Mouse (Mus musculus) kidney, postnatal 36 days (tissue): ENCODE results near the gene P2ry4.

Experiments used
- DNase-seq, 2 experiments: peaks; one replicate each; pipeline ENCODE4 v3.0.0; 2021 to 2022; ENCODE audit warnings: mixed read lengths in 2 of 2

Gene P2ry4

DNA sequence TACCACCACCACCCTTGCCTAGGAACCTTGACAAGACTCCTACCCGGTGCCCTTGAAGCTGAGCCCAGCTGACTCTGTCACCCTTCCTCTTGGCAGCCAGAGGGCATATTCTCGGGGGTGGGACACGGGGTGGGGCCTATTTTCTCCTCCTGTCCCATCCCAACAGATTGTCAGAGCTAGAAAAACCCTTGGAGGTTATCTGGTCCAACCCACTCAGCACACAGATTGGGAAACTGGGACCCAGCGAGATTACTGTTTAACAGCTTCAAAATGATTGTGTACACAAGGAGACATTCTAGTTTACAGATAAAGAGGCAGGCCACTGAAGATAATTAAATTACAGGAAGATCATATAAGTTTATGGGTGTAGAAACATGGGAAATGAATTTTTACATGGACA, at the start of gene P2ry4:
Gene P2ry4 (minus strand): TSS at position 79 of the 400 bp plus-strand sequence.
- no peak for DNase-seq

DNA sequence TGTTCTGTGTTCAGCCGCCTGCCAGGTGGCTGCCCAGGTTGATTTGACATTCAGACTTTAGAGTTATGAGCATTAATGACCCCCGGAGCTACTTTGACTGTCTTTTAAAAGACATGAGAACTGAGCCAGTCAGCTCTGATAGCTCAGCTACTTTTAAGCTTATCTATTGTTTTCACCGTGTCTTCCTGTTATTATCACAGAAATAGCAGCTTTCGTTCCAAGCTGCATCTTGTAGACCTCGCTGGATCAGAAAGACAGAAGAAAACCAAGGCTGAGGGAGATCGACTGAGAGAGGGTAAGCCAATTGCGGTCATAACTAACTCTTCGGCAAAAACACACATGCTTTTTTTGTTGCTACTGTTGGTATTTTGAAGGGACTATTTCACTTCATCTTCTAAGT, 43.8 kb upstream of the P2ry4 start:
- DNase-seq: no peak

DNA sequence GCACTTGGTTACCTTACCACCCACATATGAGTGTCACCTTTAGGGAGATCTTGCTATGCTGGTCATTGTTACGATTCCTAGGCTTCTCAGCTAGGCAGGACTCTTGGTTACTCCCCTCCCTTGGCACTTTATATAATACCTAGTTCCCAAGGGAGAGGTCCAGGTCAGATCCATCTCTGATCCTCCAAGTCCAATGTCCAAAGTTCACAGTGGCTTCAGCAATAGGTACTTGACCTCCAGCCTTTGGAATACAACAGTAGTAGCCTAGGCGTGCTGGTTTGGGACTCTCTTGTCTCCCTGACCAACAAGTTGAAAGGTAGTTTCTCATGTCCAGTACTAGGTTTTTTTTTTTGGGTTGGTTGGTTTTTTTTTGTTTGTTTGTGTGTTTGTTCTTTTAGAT, 34.4 kb upstream of the P2ry4 start:
- peak; percentile 9 to 41 for DNase-seq

DNA sequence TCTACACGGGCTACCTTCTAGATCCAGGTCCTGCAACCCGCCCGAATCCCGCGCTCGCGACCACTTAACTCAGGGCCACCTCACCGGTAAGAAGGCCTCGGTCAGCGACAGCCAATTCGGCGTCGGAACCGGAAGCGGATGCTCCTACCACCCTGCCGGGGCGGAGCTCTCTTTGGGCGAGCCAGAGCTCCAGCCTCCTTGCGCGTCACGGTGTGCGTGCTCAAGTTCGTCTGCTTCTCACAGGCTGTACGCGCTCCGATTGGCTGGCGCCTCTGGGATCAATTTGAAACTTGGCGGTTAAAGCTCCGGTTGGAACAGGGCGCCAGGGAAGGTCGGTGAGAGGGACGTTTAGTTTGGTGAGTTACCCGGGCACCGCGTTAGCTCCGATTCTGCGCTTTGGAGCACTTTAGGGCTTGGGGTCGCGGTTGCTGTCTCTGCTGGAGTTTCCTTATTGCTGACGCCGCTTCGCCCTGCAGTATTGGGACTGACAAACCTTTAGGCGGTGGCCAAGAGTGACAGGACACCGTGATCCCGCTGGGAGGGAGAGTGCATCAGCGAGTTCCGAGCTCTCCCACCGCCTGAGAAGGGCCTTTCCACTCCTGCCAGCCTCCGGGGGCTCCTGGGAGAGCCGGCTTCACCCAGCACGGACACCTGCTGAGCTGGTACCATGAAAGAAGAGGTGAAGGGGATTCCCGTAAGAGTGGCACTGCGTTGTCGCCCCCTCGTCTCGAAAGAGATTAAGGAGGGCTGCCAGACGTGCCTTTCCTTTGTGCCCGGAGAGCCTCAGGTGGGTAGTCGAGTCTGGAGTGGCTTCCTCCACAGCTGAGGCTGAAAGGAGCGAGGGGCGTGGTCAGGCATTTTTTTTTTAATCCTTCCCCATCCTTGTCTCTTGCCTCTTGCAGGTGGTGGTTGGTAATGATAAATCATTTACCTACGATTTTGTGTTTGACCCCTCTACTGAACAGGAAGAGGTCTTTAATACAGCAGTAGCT, 31.4 kb upstream of the P2ry4 start, which contains the start of gene Pdzd11:
Gene Pdzd11 (minus strand): TSS at position 767 of the 992 bp plus-strand sequence.
- peak; percentile 93 to 95 for DNase-seq

DNA sequence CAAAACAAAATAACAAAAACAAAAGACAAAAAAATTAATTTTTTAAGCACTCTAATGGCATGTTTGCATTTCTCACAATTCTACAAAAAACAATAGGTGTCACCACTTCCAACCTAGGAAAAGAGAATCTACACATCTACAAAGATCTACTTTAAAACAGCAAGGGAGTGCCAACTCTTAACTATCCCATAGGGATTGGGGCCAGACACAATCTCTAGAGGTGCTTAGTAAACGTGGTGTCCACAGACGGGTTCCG, 30.8 kb upstream of the P2ry4 start, which contains the start of gene Kif4:
Gene Kif4 (plus strand): TSS at position 192 of the 256 bp plus-strand sequence.
- DNase-seq: no peak

DNA sequence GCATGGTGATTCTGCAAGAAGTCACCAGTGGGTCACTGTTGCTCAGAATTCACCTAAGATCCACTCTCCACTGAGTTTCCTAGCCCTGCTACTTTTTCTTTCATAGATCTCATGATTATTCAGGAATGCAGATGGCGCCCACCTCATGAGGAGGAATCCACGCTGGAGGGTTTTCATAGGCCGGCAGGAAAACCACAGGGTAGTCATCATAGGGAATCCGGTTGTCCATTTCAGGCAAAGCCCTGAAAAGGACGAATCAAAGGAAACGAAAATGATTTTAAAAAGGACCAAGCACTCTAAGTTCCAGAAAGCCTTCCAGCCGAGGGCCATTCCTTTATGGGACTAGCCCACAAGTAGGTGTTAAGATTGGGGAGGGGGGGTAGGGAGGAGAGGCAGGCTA, 30.5 kb upstream of the P2ry4 start:
- DNase-seq: no peak

DNA sequence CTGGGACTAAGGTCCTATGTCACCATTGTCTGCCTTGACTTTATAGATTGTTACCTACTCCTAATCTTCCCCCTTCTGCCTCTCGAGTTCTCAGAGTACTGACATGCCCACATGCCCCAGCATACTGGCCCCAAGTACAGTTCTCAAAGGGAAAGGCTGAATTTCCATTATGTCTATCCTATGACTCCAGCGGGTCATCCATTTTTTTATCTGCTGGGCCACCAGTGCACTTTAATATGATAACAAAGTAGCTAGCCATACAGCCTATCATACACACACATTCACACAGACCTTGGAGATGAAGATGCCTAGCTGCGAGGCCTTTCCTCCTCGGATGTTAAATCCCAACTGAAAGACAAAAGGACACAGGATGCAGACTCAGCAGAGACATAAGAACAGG, 29.6 kb upstream of the P2ry4 start:
- DNase-seq: no peak

DNA sequence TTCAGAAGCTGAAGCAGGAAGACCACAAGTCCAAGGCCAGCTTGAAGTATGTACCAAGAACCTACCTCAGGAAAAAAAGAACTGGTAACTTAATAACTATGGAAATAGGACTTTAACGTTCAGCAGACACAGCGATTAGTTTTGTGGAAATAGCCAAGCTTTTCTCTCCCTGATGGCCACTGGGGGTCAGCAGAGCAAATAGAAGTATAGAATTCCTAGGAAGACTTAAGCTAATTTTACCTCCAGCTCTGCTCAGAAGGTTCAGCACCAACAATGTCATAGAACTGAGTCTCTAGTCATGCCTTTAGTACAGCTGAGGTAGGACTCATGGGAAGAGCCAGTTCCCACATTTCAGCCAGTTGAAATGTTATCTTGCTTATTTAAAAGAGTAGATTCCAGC, 26.7 kb upstream of the P2ry4 start:
- peak; percentile 26 to 44 for DNase-seq

DNA sequence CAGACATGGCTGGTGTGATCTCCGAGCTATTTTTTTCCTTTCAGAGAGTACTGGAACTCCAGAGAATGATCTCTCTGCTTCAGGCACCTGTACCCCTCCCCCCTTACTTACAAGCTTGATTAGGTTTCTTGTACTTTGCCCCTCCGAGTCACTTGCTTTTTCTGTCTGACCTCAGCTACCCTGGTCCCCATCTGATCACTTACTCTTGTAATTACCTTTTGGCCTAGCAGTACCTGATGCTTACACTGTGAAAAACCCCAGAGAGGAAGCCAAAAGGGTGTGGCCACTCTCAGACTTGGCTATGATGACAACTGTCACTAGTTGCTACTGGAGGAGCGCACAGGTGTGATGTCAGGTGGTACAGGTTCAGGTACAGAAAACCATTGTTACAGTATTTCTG, 23.8 kb upstream of the P2ry4 start:
- DNase-seq: peak in 1 of 2 experiments; percentile 8

DNA sequence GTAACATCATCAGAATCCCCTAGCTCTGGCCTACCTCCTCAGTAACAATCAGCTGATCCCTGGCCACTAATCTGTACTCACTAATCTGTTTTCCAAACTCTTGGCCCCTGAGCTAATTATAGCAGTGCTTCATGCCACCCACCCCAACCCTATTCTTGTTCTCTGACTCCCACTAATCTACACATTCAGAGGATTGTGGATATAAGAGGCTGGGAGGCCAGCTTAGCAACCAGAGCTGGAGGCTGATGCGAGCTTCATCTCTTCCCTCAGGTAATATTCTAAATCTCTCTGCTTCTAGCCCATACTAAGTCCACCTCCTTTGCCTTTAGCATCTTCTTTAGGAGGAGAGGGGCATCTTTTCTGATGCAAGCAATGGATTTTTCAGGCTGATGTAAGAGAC, 10.6 kb upstream of the P2ry4 start, which contains the start of gene Arr3:
Gene Arr3 (plus strand): TSS at position 184 of the 400 bp plus-strand sequence.
- DNase-seq: no peak

DNA sequence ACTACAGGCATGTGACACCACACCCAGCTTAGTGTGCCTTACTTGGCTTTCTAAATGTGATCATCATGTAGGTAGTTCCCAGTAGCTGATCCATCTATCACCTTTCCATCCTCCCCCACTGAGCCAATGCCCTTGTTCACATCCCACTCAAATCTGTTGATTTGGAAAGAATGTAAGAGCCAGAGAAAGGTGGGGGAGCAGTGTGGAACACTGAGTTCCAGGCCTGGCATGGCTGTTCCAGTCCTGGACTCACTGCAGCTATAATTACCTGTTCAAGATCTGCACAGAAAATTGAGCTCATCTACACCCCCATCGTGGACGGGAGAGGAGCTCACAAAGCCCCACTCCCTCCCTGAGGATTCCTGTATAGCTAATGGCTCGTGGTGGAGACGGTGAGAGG, 5.1 kb upstream of the P2ry4 start:
- no peak for DNase-seq

DNA sequence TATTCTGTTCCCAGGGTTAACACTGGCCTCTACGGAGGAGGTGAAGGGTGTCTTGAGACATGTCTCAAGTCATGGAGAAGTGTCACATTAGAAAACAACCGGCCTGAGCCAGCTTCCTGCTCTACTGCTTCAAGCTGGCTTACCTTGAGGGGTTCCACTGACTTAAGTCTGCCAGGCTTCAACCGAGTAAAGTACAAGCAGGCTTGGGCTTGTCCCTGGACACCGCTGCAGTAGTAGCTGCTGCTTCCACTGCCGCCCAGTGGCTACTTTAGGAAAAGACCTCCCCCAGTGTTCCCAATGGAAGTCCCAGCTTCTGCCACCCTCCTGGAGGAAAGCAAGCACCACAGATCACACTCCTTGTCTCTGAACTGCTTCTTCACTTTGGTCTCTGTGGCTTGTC, 2.8 kb upstream of the P2ry4 start:
- peak; percentile 49 to 76 for DNase-seq

DNA sequence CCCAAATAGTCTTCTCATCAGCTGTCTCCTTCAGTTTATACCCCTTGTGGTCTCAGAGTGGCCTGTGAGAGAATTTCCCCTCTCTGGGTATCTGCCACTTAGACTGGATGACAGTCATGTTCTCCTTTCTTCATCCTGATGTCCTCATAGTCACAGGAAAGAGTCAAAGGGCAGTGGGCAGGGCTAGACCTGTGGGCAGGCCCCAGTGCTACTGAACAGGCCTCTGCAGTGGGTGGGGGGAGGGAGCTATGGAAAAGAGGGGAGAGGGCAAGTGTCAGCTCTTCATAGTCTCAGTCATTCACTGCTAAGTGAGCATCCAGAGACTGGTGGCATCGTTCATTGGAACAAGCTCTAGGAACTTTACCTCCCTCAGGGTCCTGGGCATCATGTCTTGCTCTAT, 22.7 kb downstream of the P2ry4 start, which contains the start of gene Awat1:
Gene Awat1 (plus strand): TSS at position 301 of the 400 bp plus-strand sequence.
- no peak for DNase-seq

DNA sequence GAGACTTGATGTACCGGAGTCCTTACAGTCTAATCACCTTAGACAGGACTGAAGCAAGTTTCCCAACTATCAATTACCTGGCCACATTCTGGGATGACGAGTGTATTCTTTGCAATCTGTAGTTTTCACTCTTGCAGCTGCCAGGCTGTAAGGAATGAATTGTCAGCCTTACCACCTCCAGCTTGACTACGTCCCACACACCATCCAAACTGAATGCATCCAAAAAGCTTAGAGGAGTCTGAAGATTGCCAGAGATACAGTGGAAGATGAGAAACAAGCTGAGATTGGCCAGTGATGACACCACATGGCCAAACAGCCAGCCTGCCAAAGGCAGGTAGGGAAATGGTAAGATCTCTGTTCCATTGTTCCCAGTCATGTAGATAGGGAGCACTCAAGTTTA, 29.0 kb downstream of the P2ry4 start:
- DNase-seq: no peak

DNA sequence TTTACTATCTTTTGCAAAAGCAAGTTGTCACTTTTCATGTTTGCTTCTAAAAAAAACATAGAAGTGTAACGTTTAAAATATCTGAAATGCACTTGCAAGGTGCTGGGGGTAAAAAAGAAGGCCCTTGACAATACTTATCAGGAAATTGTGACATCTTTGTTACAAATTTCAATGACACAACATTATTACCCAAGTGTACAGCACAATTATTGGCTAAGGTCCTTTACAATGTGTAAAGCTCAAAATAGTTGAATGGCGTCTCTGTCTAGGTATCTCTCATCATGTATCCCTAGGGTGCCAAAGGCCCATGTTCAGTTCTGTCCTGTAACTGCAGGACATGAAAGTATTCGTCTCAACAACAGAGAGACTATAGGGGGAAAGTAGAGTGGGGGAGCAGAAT, 38.6 kb downstream of the P2ry4 start:
- no peak for DNase-seq
